In the genomic region with DNA sequence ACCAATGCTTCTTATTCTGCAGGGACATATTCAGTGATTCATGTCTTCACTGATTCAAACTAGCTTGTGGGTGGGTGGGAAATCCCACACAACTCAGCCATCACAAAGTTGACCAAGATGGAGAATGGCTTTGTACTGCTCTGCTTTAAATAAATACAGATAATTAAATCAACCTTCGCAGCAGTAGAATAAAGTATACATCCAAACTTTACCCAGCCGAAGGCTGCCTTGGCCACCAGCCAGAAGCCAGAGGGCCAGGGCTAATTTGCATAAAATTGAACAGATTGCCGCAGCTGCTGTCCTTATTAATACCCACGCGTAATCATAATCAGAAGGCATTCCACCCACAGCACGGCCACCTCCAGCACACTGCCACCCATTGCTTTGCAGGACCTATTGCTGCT, we compare ENCODE assay signal across 7 mouse cellular contexts.
DNase-seq lines count a peak whose midpoint lies in the region; ATAC-seq and TF ChIP-seq lines count a peak whose summit lies in the region.

No protein-coding gene starts in this region.

- TF ChIP-seq CTCF in layer of hippocampus, adult 2 months (conservative IDR thresholded peaks at IDR 0.05) = no peak
- no peak for TF ChIP-seq CTCF in midbrain, postnatal 0 days (IDR thresholded peaks at IDR 0.05)

- 59% methylated on average over 6 of the region's 6 CpGs for WGBS in midbrain, embryonic 11.5 days
- WGBS in midbrain, embryonic 10.5 days = 83% methylated on average over 6 of the region's 6 CpGs
- 11% methylated on average over 6 of the region's 6 CpGs for WGBS in midbrain, postnatal 0 days

- no peak overlapping the region for H3K27ac ChIP-seq in midbrain, embryonic 11.5 days (ENCODE audit: low read depth, low read length)
- no peak overlapping the region for H3K27ac ChIP-seq in midbrain, embryonic 10.5 days (replicated peaks)
- H3K27ac ChIP-seq in layer of hippocampus, adult 2 months = peak overlapping the region; percentile 88
- H3K27ac ChIP-seq in midbrain, postnatal 0 days (ENCODE audit: low read depth, low read length) = no peak overlapping the region

- no peak for DNase-seq in midbrain, embryonic 11.5 days (ENCODE audit: low spot score, missing footprints)
- no peak for DNase-seq in midbrain, embryonic 10.5 days (ENCODE audit: low spot score)
- DNase-seq in layer of hippocampus, adult 2 months (ENCODE audit: low spot score in 2 of 2) = peak; percentile 35 to 42
- DNase-seq in midbrain, postnatal 0 days (ENCODE audit: low spot score) = peak; percentile 67
- DNase-seq in adrenal gland, postnatal 36 days = no peak

- no peaks in the 10 kb centered on the region for H3K36me3 ChIP-seq in midbrain, embryonic 11.5 days (ENCODE audit: control insufficient read depth, insufficient read depth, low read length)
- H3K36me3 ChIP-seq in midbrain, embryonic 10.5 days = no peaks in the 10 kb centered on the region
- H3K36me3 ChIP-seq in midbrain, postnatal 0 days (ENCODE audit: insufficient read depth, low read length) = no peaks in the 10 kb centered on the region

- H3K9ac ChIP-seq in midbrain, embryonic 11.5 days (ENCODE audit: low read length) = no peak overlapping the region
- no peak overlapping the region for H3K9ac ChIP-seq in midbrain, postnatal 0 days (replicated peaks; ENCODE audit: low read length, poor library complexity, severe bottlenecking)

- no peaks in the 10 kb centered on the region for H3K4me1 ChIP-seq in midbrain, embryonic 11.5 days (ENCODE audit: control insufficient read depth, insufficient read depth, low read length)
- no peaks in the 10 kb centered on the region for H3K4me1 ChIP-seq in midbrain, embryonic 10.5 days
- no peaks in the 10 kb centered on the region for H3K4me1 ChIP-seq in midbrain, postnatal 0 days (ENCODE audit: insufficient read depth, low read length)

- H3K27me3 ChIP-seq in midbrain, embryonic 11.5 days (ENCODE audit: control insufficient read depth, insufficient read depth, low read length) = no peaks in the 10 kb centered on the region
- no peaks in the 10 kb centered on the region for H3K27me3 ChIP-seq in midbrain, embryonic 10.5 days (ENCODE audit: low read depth, poor library complexity, severe bottlenecking)
- no peaks in the 10 kb centered on the region for H3K27me3 ChIP-seq in midbrain, postnatal 0 days (ENCODE audit: insufficient read depth, low read length)

- peak; percentile 84 for ATAC-seq in midbrain, embryonic 11.5 days (ENCODE audit: low FRiP score)
- peak; percentile 86 for ATAC-seq in frontal cortex, adult (ENCODE audit: low TSS enrichment)
- ATAC-seq in midbrain, postnatal 0 days (ENCODE audit: low FRiP score) = 0 out of 2 replicates have a peak, but pooled peaks have one; percentile 55
- ATAC-seq in erythroblast, adult 5-6 weeks (replicated peaks; ENCODE audit: low FRiP score, poor library complexity, severe bottlenecking) = no peak

- H3K4me2 ChIP-seq in midbrain, embryonic 11.5 days = no peak overlapping the region
- H3K4me2 ChIP-seq in midbrain, postnatal 0 days (ENCODE audit: low read depth, low read length, poor library complexity, severe bottlenecking) = peak overlapping the region; percentile 45

- no peaks in the 10 kb centered on the region for H3K9me3 ChIP-seq in midbrain, embryonic 11.5 days (ENCODE audit: control insufficient read depth, low read length)
- no peaks in the 10 kb centered on the region for H3K9me3 ChIP-seq in midbrain, embryonic 10.5 days (replicated peaks)
- no peaks in the 10 kb centered on the region for H3K9me3 ChIP-seq in midbrain, postnatal 0 days (ENCODE audit: low read length)

- H3K4me3 ChIP-seq in midbrain, embryonic 11.5 days (ENCODE audit: low read depth, low read length) = no peak overlapping the region
- H3K4me3 ChIP-seq in midbrain, embryonic 10.5 days = no peak overlapping the region
- peak overlapping the region; percentile 40 for H3K4me3 ChIP-seq in layer of hippocampus, adult 2 months
- H3K4me3 ChIP-seq in midbrain, postnatal 0 days (ENCODE audit: low read depth, low read length) = peak overlapping the region; percentile 17

Comparison
In these comparisons a context has a peak if more than half of its experiments do, and no peak if none do; other contexts are left out.
1. DNase-seq: peak in layer of hippocampus, adult 2 months (2 of 2) and midbrain, postnatal 0 days (single experiment); none in midbrain, embryonic 11.5 days (single experiment), midbrain, embryonic 10.5 days (single experiment) and adrenal gland, postnatal 36 days (0 of 2).
2. H3K4me3 ChIP-seq: peak in layer of hippocampus, adult 2 months (single experiment) and midbrain, postnatal 0 days (single experiment); none in midbrain, embryonic 11.5 days (single experiment) and midbrain, embryonic 10.5 days (single experiment).